Mouse (Mus musculus) embryonic facial prominence, embryonic 13.5 days (tissue): ENCODE data around the gene Prss57. TPM values are rescaled to one million over a fixed set of nuclear protein-coding genes. Genes with fewer than 3 reads are reported as not detected.

Source experiments
- polyA plus RNA-seq: library from polyadenylated mRNA; unstranded; fragments of >200 nt; fragmentation: Nextera tagmentation; extraction: Ambion mirVana; gene quantifications from 2 replicates; pipeline ENCODE4 v1.2.1, GENCODE M21; 2015

Gene Prss57
- polyA plus RNA-seq, 1 experiment from 2014 or later = not detected

Other genes with a start within 250 kb of the Prss57 start
- 71.0 and 73.6 TPM in 2 replicates for gene Mier2, start 235.8 kb downstream of the Prss57 start, polyA plus RNA-seq
- gene Theg, start 203.6 kb downstream of the Prss57 start, polyA plus RNA-seq = not detected in 2 replicates
- not detected in 2 replicates for gene C2cd4c, start 176.9 kb downstream of the Prss57 start, polyA plus RNA-seq
- 11.7 and 13.7 TPM in 2 replicates for gene Shc2, start 153.0 kb downstream of the Prss57 start, polyA plus RNA-seq
- gene Odf3l2, start 145.2 kb downstream of the Prss57 start, polyA plus RNA-seq = not detected in 2 replicates
- gene Madcam1, start 126.4 kb downstream of the Prss57 start, polyA plus RNA-seq = 11.3 and 11.8 TPM in 2 replicates
- gene Tpgs1, start 121.6 kb downstream of the Prss57 start, polyA plus RNA-seq = 58.1 and 62.1 TPM in 2 replicates
- gene Cdc34, start 108.8 kb downstream of the Prss57 start, polyA plus RNA-seq = 102 and 106 TPM in 2 replicates
- gene Gzmm, start 101.9 kb downstream of the Prss57 start, polyA plus RNA-seq = 0.81 and 0.84 TPM in 2 replicates
- gene Bsg, start 86.5 kb downstream of the Prss57 start, polyA plus RNA-seq = 703 and 715 TPM in 2 replicates
- gene Hcn2, start 74.3 kb downstream of the Prss57 start, polyA plus RNA-seq = 0.10 and 0.12 TPM in 2 replicates
- gene Polrmt, start 44.4 kb downstream of the Prss57 start, polyA plus RNA-seq = 42.8 and 50.9 TPM in 2 replicates
- gene Fgf22, start 35.9 kb downstream of the Prss57 start, polyA plus RNA-seq = 0.54 and 0.80 TPM in 2 replicates
- gene Rnf126, start 24.0 kb downstream of the Prss57 start, polyA plus RNA-seq = 79.2 and 96.5 TPM in 2 replicates
- gene Fstl3, start 13.7 kb downstream of the Prss57 start, polyA plus RNA-seq = 7.5 and 8.3 TPM in 2 replicates
- gene Palm, start 2.6 kb upstream of the Prss57 start, polyA plus RNA-seq = 105 and 112 TPM in 2 replicates
- 2.5 and 5.2 TPM in 2 replicates for gene Misp, start 30.0 kb upstream of the Prss57 start, polyA plus RNA-seq
- 386 and 390 TPM in 2 replicates for gene Ptbp1, start 63.5 kb upstream of the Prss57 start, polyA plus RNA-seq
- 7.3 and 8.5 TPM in 2 replicates for gene Prtn3, start 83.5 kb upstream of the Prss57 start, polyA plus RNA-seq
- 126 and 138 TPM in 2 replicates for gene Plppr3, start 83.7 kb upstream of the Prss57 start, polyA plus RNA-seq
- gene Elane, start 95.3 kb upstream of the Prss57 start, polyA plus RNA-seq = 1.9 TPM in 1 of 2 replicates, not detected in the other
- not detected in 2 replicates for gene Cfd, start 99.9 kb upstream of the Prss57 start, polyA plus RNA-seq
- 47.6 and 49.3 TPM in 2 replicates for gene Med16, start 118.0 kb upstream of the Prss57 start, polyA plus RNA-seq
- 8.1 and 29.9 TPM in 2 replicates for gene Gm26602, start 119.9 kb upstream of the Prss57 start, polyA plus RNA-seq
- 0.98 and 1.3 TPM in 2 replicates for gene Kiss1r, start 126.0 kb upstream of the Prss57 start, polyA plus RNA-seq
- gene R3hdm4, start 130.2 kb upstream of the Prss57 start, polyA plus RNA-seq = 190 and 206 TPM in 2 replicates
- gene Arid3a, start 136.1 kb upstream of the Prss57 start, polyA plus RNA-seq = 5.3 and 6.9 TPM in 2 replicates
- 97.7 and 106 TPM in 2 replicates for gene Wdr18, start 169.2 kb upstream of the Prss57 start, polyA plus RNA-seq
- gene Grin3b, start 179.8 kb upstream of the Prss57 start, polyA plus RNA-seq = 0.52 and 0.83 TPM in 2 replicates
- 15.4 and 17.0 TPM in 2 replicates for gene Tmem259, start 193.4 kb upstream of the Prss57 start, polyA plus RNA-seq
- gene Cnn2, start 197.6 kb upstream of the Prss57 start, polyA plus RNA-seq = 298 and 319 TPM in 2 replicates
- gene Abca7, start 205.5 kb upstream of the Prss57 start, polyA plus RNA-seq = 2.2 and 2.6 TPM in 2 replicates
- gene Arhgap45, start 225.7 kb upstream of the Prss57 start, polyA plus RNA-seq = 3.9 and 4.6 TPM in 2 replicates
- gene Polr2e, start 248.8 kb upstream of the Prss57 start, polyA plus RNA-seq = 247 and 265 TPM in 2 replicates